Mouse (Mus musculus): ENCODE data around the gene Prh1.
"Not testable (repeated sequence)": the region's sequence is repeated elsewhere in the genome, so short reads cannot be mapped to it uniquely, and the experiment has no call there.

Prh1 gene

GRCm38 (mm10) chr6:132569509-132569908 lies at the start of gene Prh1:
Gene Prh1, plus strand, starts transcription at chr6:132569809.
- not testable (repeated sequence) for DNase-seq (ENCODE audit: low read depth, low spot score)

- DNase-seq (ENCODE audit: low read depth, low spot score), result not testable (repeated sequence)
Measured at GRCm38 (mm10) chr6:132595613-132596012, 26.0 kb downstream of the Prh1 start, which contains the start of gene Prp2. Gene Prp2, plus strand, starts transcription at chr6:132595913.

Data from A20 (cell line).